Mouse (Mus musculus): ENCODE results near the gene Mb21d2. TPM values are rescaled to one million over a fixed set of nuclear protein-coding genes. Genes with fewer than 3 reads are reported as not detected.

Gene Mb21d2
- polyA plus RNA-seq, 1 experiment from 2014 or later: 5.6 TPM

GRCm38 (mm10) chr16:28838016-28838415 lies 91.5 kb downstream of the Mb21d2 start:
- ATAC-seq (ENCODE audit: low read depth): no peak
- no peaks in the 10 kb centered on the region for H3K36me3 ChIP-seq (ENCODE audit: control insufficient read depth, insufficient read depth, low read length)
- H3K27me3 ChIP-seq (ENCODE audit: control insufficient read depth, insufficient read depth, low read depth, low read length): no peaks in the 10 kb centered on the region
- H3K4me2 ChIP-seq (ENCODE audit: low read depth, low read length): no peak overlapping the region
- 15% methylated on average over 12 of the region's 12 CpGs for WGBS
- H3K4me3 ChIP-seq (ENCODE audit: low read length): no peak overlapping the region
- H3K9ac ChIP-seq (ENCODE audit: low read length): no peak overlapping the region
- H3K4me1 ChIP-seq (replicated peaks; ENCODE audit: control insufficient read depth, insufficient read depth, low read length): peaks cover 10% of the 10 kb centered on the region
- H3K9me3 ChIP-seq (ENCODE audit: control insufficient read depth, low read length): no peaks in the 10 kb centered on the region
- H3K27ac ChIP-seq (ENCODE audit: low read length): no peak overlapping the region

- 0 out of 2 replicates have a peak, but pooled peaks have one; percentile 23 for ATAC-seq (ENCODE audit: low read depth)
- H3K4me3 ChIP-seq (ENCODE audit: low read length): no peak overlapping the region
- no peaks in the 10 kb centered on the region for H3K9me3 ChIP-seq (ENCODE audit: control insufficient read depth, low read length)
- 59% methylated on average over 12 of the region's 12 CpGs for WGBS
- H3K4me2 ChIP-seq (ENCODE audit: low read depth, low read length): no peak overlapping the region
- H3K27me3 ChIP-seq (ENCODE audit: control insufficient read depth, insufficient read depth, low read depth, low read length): no peaks in the 10 kb centered on the region
- H3K27ac ChIP-seq (ENCODE audit: low read length): no peak overlapping the region
- no peak overlapping the region for H3K9ac ChIP-seq (ENCODE audit: low read length)
- H3K4me1 ChIP-seq (replicated peaks; ENCODE audit: control insufficient read depth, insufficient read depth, low read length): 0 out of 2 replicates have a peak, but pooled peaks cover 3% of the 10 kb centered on the region
- peaks cover 12% of the 10 kb centered on the region for H3K36me3 ChIP-seq (ENCODE audit: control insufficient read depth, insufficient read depth, low read length)
Observed at GRCm38 (mm10) chr16:28832085-28832635, 97.3 kb downstream of the Mb21d2 start.

- no peak overlapping the region for H3K4me2 ChIP-seq (ENCODE audit: low read depth, low read length)
- no peak overlapping the region for H3K4me3 ChIP-seq (ENCODE audit: low read length)
- no peak overlapping the region for H3K9ac ChIP-seq (ENCODE audit: low read length)
- peaks cover 15% of the 10 kb centered on the region for H3K36me3 ChIP-seq (ENCODE audit: control insufficient read depth, insufficient read depth, low read length)
- ATAC-seq (ENCODE audit: low read depth): 0 out of 2 replicates have a peak, but pooled peaks have one; percentile 12
- 64% methylated on average over 10 of the region's 10 CpGs for WGBS
- no peaks in the 10 kb centered on the region for H3K27me3 ChIP-seq (ENCODE audit: control insufficient read depth, insufficient read depth, low read depth, low read length)
- H3K9me3 ChIP-seq (ENCODE audit: control insufficient read depth, low read length): no peaks in the 10 kb centered on the region
- H3K27ac ChIP-seq (ENCODE audit: low read length): no peak overlapping the region
- H3K4me1 ChIP-seq (replicated peaks; ENCODE audit: control insufficient read depth, insufficient read depth, low read length): 0 out of 2 replicates have a peak, but pooled peaks cover 3% of the 10 kb centered on the region
Observed at GRCm38 (mm10) chr16:28829263-28829955, 100.1 kb downstream of the Mb21d2 start.

- Histone ChIP-seq H3K27me3 (ENCODE audit: control insufficient read depth, insufficient read depth, low read depth, low read length) (no peaks in the 10 kb centered on the region), H3K9ac (ENCODE audit: low read length) (no peak overlapping the region), H3K27ac (ENCODE audit: low read length) (no peak overlapping the region), H3K36me3 (ENCODE audit: control insufficient read depth, insufficient read depth, low read length) (peaks cover 15% of the 10 kb centered on the region), H3K4me2 (ENCODE audit: low read depth, low read length) (no peak overlapping the region), H3K4me3 (ENCODE audit: low read length) (no peak overlapping the region), H3K9me3 (ENCODE audit: control insufficient read depth, low read length) (no peaks in the 10 kb centered on the region), H3K4me1 (replicated peaks; ENCODE audit: control insufficient read depth, insufficient read depth, low read length) (0 out of 2 replicates have a peak, but pooled peaks cover 3% of the 10 kb centered on the region)
- no peak for ATAC-seq (ENCODE audit: low read depth)
- 94% methylated on average over 8 of the region's 8 CpGs for WGBS
Observed at GRCm38 (mm10) chr16:28824781-28825180, 104.7 kb downstream of the Mb21d2 start.

- Histone ChIP-seq H3K27ac (ENCODE audit: low read length) (no peak overlapping the region), H3K36me3 (ENCODE audit: control insufficient read depth, insufficient read depth, low read length) (peaks cover 3% of the 10 kb centered on the region; the same call in 1 of the 2 replicates), H3K4me1 (replicated peaks; ENCODE audit: control insufficient read depth, insufficient read depth, low read length) (no peaks in the 10 kb centered on the region), H3K4me2 (ENCODE audit: low read depth, low read length) (no peak overlapping the region), H3K27me3 (ENCODE audit: control insufficient read depth, insufficient read depth, low read depth, low read length) (no peaks in the 10 kb centered on the region), H3K4me3 (ENCODE audit: low read length) (no peak overlapping the region), H3K9ac (ENCODE audit: low read length) (no peak overlapping the region), H3K9me3 (ENCODE audit: control insufficient read depth, low read length) (no peaks in the 10 kb centered on the region)
- 71% methylated on average over 6 of the region's 6 CpGs for WGBS
- ATAC-seq (ENCODE audit: low read depth): no peak
Observed at GRCm38 (mm10) chr16:28821774-28822173, 107.7 kb downstream of the Mb21d2 start.

GRCm38 (mm10) chr16:28818749-28819285 lies 110.7 kb downstream of the Mb21d2 start:
- ATAC-seq (ENCODE audit: low read depth): no peak
- H3K9ac ChIP-seq (ENCODE audit: low read length): no peak overlapping the region
- no peak overlapping the region for H3K27ac ChIP-seq (ENCODE audit: low read length)
- no peaks in the 10 kb centered on the region for H3K36me3 ChIP-seq (ENCODE audit: control insufficient read depth, insufficient read depth, low read length)
- no peak overlapping the region for H3K4me3 ChIP-seq (ENCODE audit: low read length)
- no peaks in the 10 kb centered on the region for H3K9me3 ChIP-seq (ENCODE audit: control insufficient read depth, low read length)
- no peak overlapping the region for H3K4me2 ChIP-seq (ENCODE audit: low read depth, low read length)
- H3K27me3 ChIP-seq (ENCODE audit: control insufficient read depth, insufficient read depth, low read depth, low read length): no peaks in the 10 kb centered on the region
- 50% methylated on average over 5 of the region's 5 CpGs for WGBS
- H3K4me1 ChIP-seq (replicated peaks; ENCODE audit: control insufficient read depth, insufficient read depth, low read length): no peaks in the 10 kb centered on the region

- H3K4me3 ChIP-seq (ENCODE audit: low read length): no peak overlapping the region
- no peaks in the 10 kb centered on the region for H3K27me3 ChIP-seq (ENCODE audit: control insufficient read depth, insufficient read depth, low read depth, low read length)
- 0 out of 2 replicates have a peak, but pooled peaks cover 3% of the 10 kb centered on the region for H3K9me3 ChIP-seq (ENCODE audit: control insufficient read depth, low read length)
- no peak overlapping the region for H3K27ac ChIP-seq (ENCODE audit: low read length)
- H3K4me1 ChIP-seq (replicated peaks; ENCODE audit: control insufficient read depth, insufficient read depth, low read length): no peaks in the 10 kb centered on the region
- H3K9ac ChIP-seq (ENCODE audit: low read length): no peak overlapping the region
- WGBS: 94% methylated on average over 1 of the region's 1 CpGs
- no peak overlapping the region for H3K4me2 ChIP-seq (ENCODE audit: low read depth, low read length)
- no peak for ATAC-seq (ENCODE audit: low read depth)
- H3K36me3 ChIP-seq (ENCODE audit: control insufficient read depth, insufficient read depth, low read length): no peaks in the 10 kb centered on the region
Observed at GRCm38 (mm10) chr16:28813290-28813689, 116.2 kb downstream of the Mb21d2 start.

- Histone ChIP-seq H3K4me2 (ENCODE audit: low read depth, low read length) (no peak overlapping the region), H3K9me3 (ENCODE audit: control insufficient read depth, low read length) (0 out of 2 replicates have a peak, but pooled peaks cover 3% of the 10 kb centered on the region), H3K4me1 (replicated peaks; ENCODE audit: control insufficient read depth, insufficient read depth, low read length) (no peaks in the 10 kb centered on the region), H3K27ac (ENCODE audit: low read length) (no peak overlapping the region), H3K27me3 (ENCODE audit: control insufficient read depth, insufficient read depth, low read depth, low read length) (no peaks in the 10 kb centered on the region), H3K36me3 (ENCODE audit: control insufficient read depth, insufficient read depth, low read length) (no peaks in the 10 kb centered on the region), H3K4me3 (ENCODE audit: low read length) (no peak overlapping the region), H3K9ac (ENCODE audit: low read length) (no peak overlapping the region)
- 30% methylated on average over 1 of the region's 1 CpGs for WGBS
- peak; percentile 72; the same call in 1 of the 2 replicates for ATAC-seq (ENCODE audit: low read depth)
Observed at GRCm38 (mm10) chr16:28809089-28809488, 120.4 kb downstream of the Mb21d2 start.

- no peak for ATAC-seq (ENCODE audit: low read depth)
- Histone ChIP-seq H3K27me3 (ENCODE audit: control insufficient read depth, insufficient read depth, low read depth, low read length) (no peaks in the 10 kb centered on the region), H3K4me3 (ENCODE audit: low read length) (no peak overlapping the region), H3K4me2 (ENCODE audit: low read depth, low read length) (no peak overlapping the region), H3K27ac (ENCODE audit: low read length) (no peak overlapping the region), H3K9ac (ENCODE audit: low read length) (no peak overlapping the region), H3K4me1 (replicated peaks; ENCODE audit: control insufficient read depth, insufficient read depth, low read length) (no peaks in the 10 kb centered on the region), H3K36me3 (ENCODE audit: control insufficient read depth, insufficient read depth, low read length) (no peaks in the 10 kb centered on the region), H3K9me3 (ENCODE audit: control insufficient read depth, low read length) (no peaks in the 10 kb centered on the region)
- 4% methylated on average over 4 of the region's 4 CpGs for WGBS
Observed at GRCm38 (mm10) chr16:28793115-28793514, 136.4 kb downstream of the Mb21d2 start.

All from lung, embryonic 16.5 days (tissue).